Mouse (Mus musculus): Measurements from ENCODE around the gene Gm43638. TPM values are rescaled to one million over a fixed set of nuclear protein-coding genes. Genes with fewer than 3 reads are reported as not detected.
"Not testable (repeated sequence)": the region's sequence is repeated elsewhere in the genome, so short reads cannot be mapped to it uniquely, and the experiment has no call there.

The Gm43638 gene
- polyA plus RNA-seq, 1 experiment, result not detected

- Histone ChIP-seq H3K27ac (ENCODE audit: control insufficient read depth, insufficient read depth, low read depth, low read length, poor library complexity) (no peak within 1 kb of the TSS), H3K4me1 (ENCODE audit: control insufficient read depth, insufficient read depth, low read length) (no peaks in the 10 kb centered on the region), H3K4me3 (replicated peaks; ENCODE audit: control insufficient read depth, low read depth, low read length) (no peak within 1 kb of the TSS)
- no peak for TF ChIP-seq POLR2A (IDR thresholded peaks at IDR 0.05; ENCODE audit: borderline replicate concordance, control insufficient read depth, low read depth, low read length)
- TF ChIP-seq CTCF (IDR thresholded peaks at IDR 0.05; ENCODE audit: control insufficient read depth, insufficient read depth, low read length), result no peak
- 67% methylated on average over 5 of the region's 5 CpGs for WGBS
These were observed 4.4 kb downstream of the Gm43638 start, which contains the start of gene Ugt2a2 for GRCm38 (mm10) chr5:87482160-87482559. Gene Ugt2a2 (minus strand): TSS chr5:87482260.

GRCm38 (mm10) chr5:87458810-87459209, 27.8 kb downstream of the Gm43638 start:
- H3K4me1 ChIP-seq (ENCODE audit: control insufficient read depth, insufficient read depth, low read length), result no peaks in the 10 kb centered on the region
- no peak overlapping the region for H3K27ac ChIP-seq (ENCODE audit: control insufficient read depth, insufficient read depth, low read depth, low read length, poor library complexity)
- no peak for TF ChIP-seq POLR2A (IDR thresholded peaks at IDR 0.05; ENCODE audit: borderline replicate concordance, control insufficient read depth, low read depth, low read length)
- no peak for TF ChIP-seq CTCF (IDR thresholded peaks at IDR 0.05; ENCODE audit: control insufficient read depth, insufficient read depth, low read length)
- H3K4me3 ChIP-seq (replicated peaks; ENCODE audit: control insufficient read depth, low read depth, low read length), result no peak overlapping the region
- WGBS, result 55% methylated on average over 1 of the region's 1 CpGs

- Histone ChIP-seq H3K4me1 (ENCODE audit: control insufficient read depth, insufficient read depth, low read length) (no peaks in the 10 kb centered on the region), H3K4me3 (replicated peaks; ENCODE audit: control insufficient read depth, low read depth, low read length) (no peak overlapping the region), H3K27ac (ENCODE audit: control insufficient read depth, insufficient read depth, low read depth, low read length, poor library complexity) (no peak overlapping the region)
- TF ChIP-seq CTCF (IDR thresholded peaks at IDR 0.05; ENCODE audit: control insufficient read depth, insufficient read depth, low read length) (no peak), POLR2A (IDR thresholded peaks at IDR 0.05; ENCODE audit: borderline replicate concordance, control insufficient read depth, low read depth, low read length) (no peak)
These were observed 28.9 kb downstream of the Gm43638 start for GRCm38 (mm10) chr5:87457701-87458100.

- Histone ChIP-seq H3K4me1 (ENCODE audit: control insufficient read depth, insufficient read depth, low read length) (no peaks in the 10 kb centered on the region), H3K27ac (ENCODE audit: control insufficient read depth, insufficient read depth, low read depth, low read length, poor library complexity) (no peak overlapping the region), H3K4me3 (replicated peaks; ENCODE audit: control insufficient read depth, low read depth, low read length) (no peak overlapping the region)
- WGBS, result 79% methylated on average over 3 of the region's 3 CpGs
- TF ChIP-seq POLR2A (IDR thresholded peaks at IDR 0.05; ENCODE audit: borderline replicate concordance, control insufficient read depth, low read depth, low read length) (no peak), CTCF (IDR thresholded peaks at IDR 0.05; ENCODE audit: control insufficient read depth, insufficient read depth, low read length) (no peak)
These were observed 30.3 kb downstream of the Gm43638 start for GRCm38 (mm10) chr5:87456216-87456850.

- Histone ChIP-seq H3K27ac (ENCODE audit: control insufficient read depth, insufficient read depth, low read depth, low read length, poor library complexity) (no peak overlapping the region), H3K4me1 (ENCODE audit: control insufficient read depth, insufficient read depth, low read length) (no peaks in the 10 kb centered on the region), H3K4me3 (replicated peaks; ENCODE audit: control insufficient read depth, low read depth, low read length) (no peak overlapping the region)
- no peak for TF ChIP-seq POLR2A (IDR thresholded peaks at IDR 0.05; ENCODE audit: borderline replicate concordance, control insufficient read depth, low read depth, low read length)
- TF ChIP-seq CTCF (IDR thresholded peaks at IDR 0.05; ENCODE audit: control insufficient read depth, insufficient read depth, low read length), result no peak
These were observed 31.1 kb downstream of the Gm43638 start for GRCm38 (mm10) chr5:87455519-87455918.

- H3K27ac ChIP-seq (ENCODE audit: control insufficient read depth, insufficient read depth, low read depth, low read length, poor library complexity); H3K4me1 ChIP-seq (ENCODE audit: control insufficient read depth, insufficient read depth, low read length); H3K4me3 ChIP-seq (replicated peaks; ENCODE audit: control insufficient read depth, low read depth, low read length): not testable (repeated sequence)
- WGBS, result 64% methylated on average over 4 of the region's 5 CpGs
These were observed 34.1 kb downstream of the Gm43638 start for GRCm38 (mm10) chr5:87452514-87452913.

GRCm38 (mm10) chr5:87436264-87436663, 50.3 kb downstream of the Gm43638 start:
- 36% methylated on average over 3 of the region's 3 CpGs for WGBS
- no peak overlapping the region for H3K27ac ChIP-seq (ENCODE audit: control insufficient read depth, insufficient read depth, low read depth, low read length, poor library complexity)
- TF ChIP-seq POLR2A (IDR thresholded peaks at IDR 0.05; ENCODE audit: borderline replicate concordance, control insufficient read depth, low read depth, low read length), result no peak
- TF ChIP-seq CTCF (IDR thresholded peaks at IDR 0.05; ENCODE audit: control insufficient read depth, insufficient read depth, low read length), result no peak
- no peaks in the 10 kb centered on the region for H3K4me1 ChIP-seq (ENCODE audit: control insufficient read depth, insufficient read depth, low read length)
- no peak overlapping the region for H3K4me3 ChIP-seq (replicated peaks; ENCODE audit: control insufficient read depth, low read depth, low read length)

GRCm38 (mm10) chr5:87425676-87426075, 60.9 kb downstream of the Gm43638 start:
- TF ChIP-seq CTCF (IDR thresholded peaks at IDR 0.05; ENCODE audit: control insufficient read depth, insufficient read depth, low read length) (no peak), POLR2A (IDR thresholded peaks at IDR 0.05; ENCODE audit: borderline replicate concordance, control insufficient read depth, low read depth, low read length) (no peak)
- Histone ChIP-seq H3K4me3 (replicated peaks; ENCODE audit: control insufficient read depth, low read depth, low read length) (no peak overlapping the region), H3K4me1 (ENCODE audit: control insufficient read depth, insufficient read depth, low read length) (no peaks in the 10 kb centered on the region), H3K27ac (ENCODE audit: control insufficient read depth, insufficient read depth, low read depth, low read length, poor library complexity) (no peak overlapping the region)
- WGBS, result 67% methylated on average over 3 of the region's 3 CpGs

- H3K27ac ChIP-seq (ENCODE audit: control insufficient read depth, insufficient read depth, low read depth, low read length, poor library complexity); H3K4me3 ChIP-seq (replicated peaks; ENCODE audit: control insufficient read depth, low read depth, low read length); H3K4me1 ChIP-seq (ENCODE audit: control insufficient read depth, insufficient read depth, low read length): not testable (repeated sequence)
- 78% methylated on average over 1 of the region's 2 CpGs for WGBS
These were observed 62.6 kb downstream of the Gm43638 start, which contains the start of gene Ugt2b38 for GRCm38 (mm10) chr5:87424041-87424440. Gene Ugt2b38 (minus strand): TSS chr5:87424203.

Other genes with a start within 250 kb of the Gm43638 start
- gene Ugt2b37, start 232.0 kb downstream of the Gm43638 start, polyA plus RNA-seq (2011; ENCODE audit: insufficient read depth, insufficient read length, low replicate concordance, missing spikeins), result not detected in 2 replicates
- not detected in 2 replicates for gene Ugt2a3, start 149.6 kb downstream of the Gm43638 start, polyA plus RNA-seq (2011; ENCODE audit: insufficient read depth, insufficient read length, low replicate concordance, missing spikeins)
- 1.00 TPM in 1 of 2 replicates, not detected in the other for gene Ugt2b38, start 62.6 kb downstream of the Gm43638 start, polyA plus RNA-seq (2011; ENCODE audit: insufficient read depth, insufficient read length, low replicate concordance, missing spikeins)
- not detected in 2 replicates for gene Ugt2a2, start 4.5 kb downstream of the Gm43638 start, polyA plus RNA-seq (2011; ENCODE audit: insufficient read depth, insufficient read length, low replicate concordance, missing spikeins)
- not detected in 2 replicates for gene Ugt2a1, start 4.1 kb upstream of the Gm43638 start, polyA plus RNA-seq (2011; ENCODE audit: insufficient read depth, insufficient read length, low replicate concordance, missing spikeins)
- not detected in 2 replicates for gene Sult1b1, start 51.4 kb upstream of the Gm43638 start, polyA plus RNA-seq (2011; ENCODE audit: insufficient read depth, insufficient read length, low replicate concordance, missing spikeins)
- gene Sult1d1, start 82.2 kb upstream of the Gm43638 start, polyA plus RNA-seq (2011; ENCODE audit: insufficient read depth, insufficient read length, low replicate concordance, missing spikeins), result 3.1 TPM in 1 of 2 replicates, not detected in the other
- not detected in 2 replicates for gene Sult1e1, start 104.8 kb upstream of the Gm43638 start, polyA plus RNA-seq (2011; ENCODE audit: insufficient read depth, insufficient read length, low replicate concordance, missing spikeins)
- not detected in 2 replicates for gene Csn1s1, start 179.4 kb upstream of the Gm43638 start, polyA plus RNA-seq (2011; ENCODE audit: insufficient read depth, insufficient read length, low replicate concordance, missing spikeins)
- gene Csn2, start 212.8 kb upstream of the Gm43638 start, polyA plus RNA-seq (2011; ENCODE audit: insufficient read depth, insufficient read length, low replicate concordance, missing spikeins), result not detected in 2 replicates

Data from bone marrow, adult 2 months (tissue).